Mouse (Mus musculus): ENCODE measurements around the gene Fam217a. TPM values are rescaled to one million over a fixed set of nuclear protein-coding genes. Genes with fewer than 3 reads are reported as not detected.

Fam217a gene
- 1.2 and 1.4 TPM in 2 replicates for polyA plus RNA-seq (2015; fragmentation: Nextera tagmentation; extraction: Ambion mirVana)

GRCm38 (mm10) chr13:34924210-34924609, at the start of gene Fam217a, which contains the start of gene 4933417A18Rik:
Gene Fam217a, minus strand, starts transcription at chr13:34924310.
Gene 4933417A18Rik, plus strand, starts transcription at chr13:34924409.

GRCm38 (mm10) chr13:34963511-34964397, 39.6 kb upstream of the Fam217a start, which contains the start of gene Eci3:
Gene Eci3, minus strand, starts transcription at chr13:34963810.

GRCm38 (mm10) chr13:34875166-34875710, 48.9 kb downstream of the Fam217a start, which contains the start of gene Prpf4b:
Gene Prpf4b, plus strand, starts transcription at chr13:34875302.

Other genes starting within 250 kb of the Fam217a start
- gene Fam50b, start 189.5 kb downstream of the Fam217a start, polyA plus RNA-seq (2015; fragmentation: Nextera tagmentation; extraction: Ambion mirVana) = not detected in 2 replicates
- 54.5 and 59.2 TPM in 2 replicates for gene Prpf4b, start 49.0 kb downstream of the Fam217a start, polyA plus RNA-seq (2015; fragmentation: Nextera tagmentation; extraction: Ambion mirVana)
- gene 4933417A18Rik, start 99 bp upstream of the Fam217a start, polyA plus RNA-seq (2015; fragmentation: Nextera tagmentation; extraction: Ambion mirVana) = not detected in 2 replicates
- gene Eci3, start 39.5 kb upstream of the Fam217a start, polyA plus RNA-seq (2015; fragmentation: Nextera tagmentation; extraction: Ambion mirVana) = 0.85 and 0.98 TPM in 2 replicates
- gene Eci2, start 102.8 kb upstream of the Fam217a start, polyA plus RNA-seq (2015; fragmentation: Nextera tagmentation; extraction: Ambion mirVana) = 131 and 134 TPM in 2 replicates

Data from neural tube, postnatal 0 days (tissue).